Mouse (Mus musculus) embryo, embryonic 10.5 days (tissue): ENCODE results near the gene Rwdd2b.

Source experiments
- DNase-seq: peaks from one replicate; pipeline ENCODE4 v3.0.0-alpha.2; 2015; ENCODE audit warnings: low spot score

Gene Rwdd2b

GRCm38 (mm10) chr16:87420662-87421061, 19.7 kb downstream of the Rwdd2b start:
- DNase-seq: no peak

- peak; percentile 14 for DNase-seq
Measured at GRCm38 (mm10) chr16:87405001-87405400, 35.4 kb downstream of the Rwdd2b start.

DNA sequence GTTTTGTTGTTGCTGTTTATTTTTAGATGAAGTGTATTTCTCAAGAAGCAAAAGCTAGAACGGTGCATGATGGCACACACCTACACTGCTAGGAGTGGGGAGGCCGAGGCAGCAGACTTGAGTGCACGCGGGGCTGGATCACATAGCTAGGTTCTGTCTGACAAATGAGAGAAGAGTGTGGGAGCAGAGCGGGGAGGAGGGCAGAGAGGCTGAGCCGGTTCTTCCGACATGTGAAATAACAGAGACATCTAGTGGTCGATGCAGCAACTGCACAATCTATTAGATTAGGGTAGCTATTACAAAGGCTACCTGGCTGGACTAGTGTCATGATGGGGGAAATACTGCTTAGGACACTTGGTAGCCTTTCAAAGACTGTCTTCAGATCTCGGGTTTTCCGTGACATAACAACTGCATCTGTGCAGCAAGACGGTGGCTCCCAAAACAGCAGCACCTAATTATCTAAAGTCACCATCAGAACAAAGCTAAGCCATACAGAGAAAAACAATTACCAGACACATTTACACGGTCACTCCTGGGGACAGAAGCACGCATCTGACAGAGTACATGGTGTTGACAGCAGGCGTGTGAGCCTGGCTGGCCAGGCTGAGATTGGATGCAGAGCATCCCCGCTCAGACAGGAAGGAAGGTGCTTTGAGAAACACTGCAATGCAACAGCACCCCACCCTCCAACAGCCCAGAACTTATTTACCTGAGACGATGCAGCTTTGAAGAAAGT, 46.4 kb downstream of the Rwdd2b start:
- peak; percentile 84 for DNase-seq

GRCm38 (mm10) chr16:87387444-87387977, 52.9 kb downstream of the Rwdd2b start:
- DNase-seq: no peak

GRCm38 (mm10) chr16:87384366-87384765, 56.0 kb downstream of the Rwdd2b start:
- no peak for DNase-seq
